Mouse (Mus musculus): Measurements from ENCODE around the gene Olfr201. TPM values are rescaled to one million over a fixed set of nuclear protein-coding genes. Genes with fewer than 3 reads are reported as not detected.

Olfr201 gene
- polyA plus RNA-seq (2014; fragmentation: Illumina TruSeq; extraction: RNeasy Lipid Tissue Mini Kit (QIAGEN cat#74804); ENCODE audit: low read depth, low replicate concordance): not detected

DNA sequence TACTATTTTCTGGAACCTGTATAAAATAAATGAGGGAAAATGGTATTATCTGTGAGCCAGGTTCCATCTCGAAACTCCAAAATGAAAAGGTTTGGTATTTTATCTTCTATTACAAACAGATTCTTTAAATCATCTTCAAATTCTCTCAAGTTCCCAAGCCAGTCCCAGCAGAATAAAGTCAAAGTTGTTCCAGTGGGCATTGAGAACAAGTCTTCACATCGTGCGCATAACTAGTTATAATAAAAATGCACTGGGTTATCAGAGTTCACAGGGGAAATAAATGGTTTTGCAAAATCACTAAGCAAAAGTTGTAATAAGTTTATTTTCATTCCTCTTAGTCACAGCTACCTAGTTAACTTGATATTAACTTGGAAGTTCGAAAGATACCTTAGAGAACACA, at the start of gene Olfr201:
Gene Olfr201, minus strand, starts transcription at position 101 of the 400 bp plus-strand sequence.

DNA sequence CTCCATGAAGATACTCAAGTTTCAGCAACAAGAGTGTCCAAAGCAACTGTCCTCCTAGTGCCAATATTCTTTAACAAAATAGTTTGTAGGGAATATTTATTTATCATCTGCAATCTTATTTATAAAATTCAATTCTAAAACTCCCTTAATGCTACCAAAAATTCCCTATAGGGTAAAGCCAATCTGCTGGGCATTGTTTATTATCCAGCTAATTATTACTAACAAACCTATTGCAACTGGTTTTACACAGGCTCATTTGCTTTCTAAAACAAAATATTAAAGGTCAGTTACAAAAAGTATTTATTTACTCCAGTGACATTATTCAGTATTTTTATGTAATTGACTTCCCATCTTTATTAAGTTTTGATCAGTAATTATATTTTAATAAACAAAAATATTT, 45.7 kb upstream of the Olfr201 start, which contains the start of gene Olfr204:
Gene Olfr204, minus strand, starts transcription at position 101 of the 400 bp plus-strand sequence.

DNA sequence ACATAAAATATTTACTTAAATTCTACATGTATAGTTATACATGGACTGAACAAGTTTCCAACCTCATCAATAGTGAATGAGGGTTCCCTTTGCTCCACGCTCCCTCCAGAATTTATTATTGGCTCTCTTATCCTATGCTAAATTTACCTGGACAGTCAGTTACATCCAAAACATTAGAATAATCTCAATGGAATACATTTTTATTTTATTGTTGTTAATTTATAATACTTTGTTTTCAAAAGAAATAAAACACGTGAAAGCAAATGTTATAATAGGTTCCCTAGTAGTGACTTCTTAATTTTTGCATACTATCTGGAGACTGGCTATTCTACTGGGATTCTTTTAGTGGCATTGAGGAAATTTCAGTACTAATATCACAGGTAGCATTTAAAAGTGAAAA, 26.1 kb upstream of the Olfr201 start, which contains the start of gene Olfr203:
Gene Olfr203, plus strand, starts transcription at position 301 of the 400 bp plus-strand sequence.

DNA sequence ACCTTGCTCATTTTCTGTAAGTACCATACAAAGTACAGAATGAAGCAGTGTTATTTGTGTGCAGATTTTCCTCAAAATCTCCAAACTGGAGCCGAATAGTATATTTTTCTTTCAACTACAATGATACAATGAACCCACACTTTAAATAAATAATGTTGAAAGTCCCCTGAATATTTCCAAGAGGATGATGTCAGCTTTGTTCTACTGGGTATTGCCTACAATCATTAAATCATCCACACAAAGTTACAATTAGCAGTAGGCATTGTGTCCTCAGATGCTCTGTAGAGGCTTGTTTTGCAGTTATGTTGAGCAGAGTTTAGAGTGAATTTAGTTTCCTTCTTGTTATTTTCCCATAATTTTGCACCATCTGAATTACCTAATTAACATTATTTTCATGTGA, 14.3 kb upstream of the Olfr201 start, which contains the start of gene Olfr202:
Gene Olfr202, minus strand, starts transcription at position 101 of the 400 bp plus-strand sequence.

DNA sequence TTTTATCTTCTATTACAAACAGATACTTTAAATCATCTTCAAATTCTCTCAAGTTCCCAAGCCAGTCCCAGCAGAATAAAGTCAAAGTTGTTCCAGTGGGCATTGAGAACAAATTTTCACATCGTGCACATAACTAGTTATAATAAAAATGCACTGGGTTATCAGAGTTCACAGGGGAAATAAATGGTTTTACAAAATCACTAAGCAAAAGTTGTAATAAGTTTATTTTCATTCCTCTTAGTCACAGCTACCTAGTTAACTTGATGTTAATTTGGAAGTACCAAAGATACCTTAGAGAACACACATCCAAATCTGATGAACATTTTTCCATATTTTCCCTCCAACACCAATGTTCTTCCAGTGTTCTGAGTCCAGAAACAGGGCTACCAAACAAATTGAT, 52.8 kb downstream of the Olfr201 start, which contains the start of gene Olfr199:
Gene Olfr199, minus strand, starts transcription at position 101 of the 400 bp plus-strand sequence.

Other genes starting within 250 kb of the Olfr201 start
- gene Olfr186, start 242.3 kb downstream of the Olfr201 start, polyA plus RNA-seq (2014; fragmentation: Illumina TruSeq; extraction: RNeasy Lipid Tissue Mini Kit (QIAGEN cat#74804); ENCODE audit: low read depth, low replicate concordance): not detected
- gene Olfr187, start 232.9 kb downstream of the Olfr201 start, polyA plus RNA-seq (2014; fragmentation: Illumina TruSeq; extraction: RNeasy Lipid Tissue Mini Kit (QIAGEN cat#74804); ENCODE audit: low read depth, low replicate concordance): not detected
- not detected for gene Olfr190, start 194.6 kb downstream of the Olfr201 start, polyA plus RNA-seq (2014; fragmentation: Illumina TruSeq; extraction: RNeasy Lipid Tissue Mini Kit (QIAGEN cat#74804); ENCODE audit: low read depth, low replicate concordance)
- gene Olfr191, start 182.8 kb downstream of the Olfr201 start, polyA plus RNA-seq (2014; fragmentation: Illumina TruSeq; extraction: RNeasy Lipid Tissue Mini Kit (QIAGEN cat#74804); ENCODE audit: low read depth, low replicate concordance): not detected
- gene Olfr193, start 160.8 kb downstream of the Olfr201 start, polyA plus RNA-seq (2014; fragmentation: Illumina TruSeq; extraction: RNeasy Lipid Tissue Mini Kit (QIAGEN cat#74804); ENCODE audit: low read depth, low replicate concordance): not detected
- gene Olfr194, start 151.6 kb downstream of the Olfr201 start, polyA plus RNA-seq (2014; fragmentation: Illumina TruSeq; extraction: RNeasy Lipid Tissue Mini Kit (QIAGEN cat#74804); ENCODE audit: low read depth, low replicate concordance): not detected
- not detected for gene Olfr195, start 125.6 kb downstream of the Olfr201 start, polyA plus RNA-seq (2014; fragmentation: Illumina TruSeq; extraction: RNeasy Lipid Tissue Mini Kit (QIAGEN cat#74804); ENCODE audit: low read depth, low replicate concordance)
- not detected for gene Olfr196, start 102.2 kb downstream of the Olfr201 start, polyA plus RNA-seq (2014; fragmentation: Illumina TruSeq; extraction: RNeasy Lipid Tissue Mini Kit (QIAGEN cat#74804); ENCODE audit: low read depth, low replicate concordance)
- not detected for gene Olfr198, start 69.1 kb downstream of the Olfr201 start, polyA plus RNA-seq (2014; fragmentation: Illumina TruSeq; extraction: RNeasy Lipid Tissue Mini Kit (QIAGEN cat#74804); ENCODE audit: low read depth, low replicate concordance)
- gene Olfr199, start 52.9 kb downstream of the Olfr201 start, polyA plus RNA-seq (2014; fragmentation: Illumina TruSeq; extraction: RNeasy Lipid Tissue Mini Kit (QIAGEN cat#74804); ENCODE audit: low read depth, low replicate concordance): not detected
- gene Olfr202, start 14.2 kb upstream of the Olfr201 start, polyA plus RNA-seq (2014; fragmentation: Illumina TruSeq; extraction: RNeasy Lipid Tissue Mini Kit (QIAGEN cat#74804); ENCODE audit: low read depth, low replicate concordance): not detected
- gene Olfr203, start 26.2 kb upstream of the Olfr201 start, polyA plus RNA-seq (2014; fragmentation: Illumina TruSeq; extraction: RNeasy Lipid Tissue Mini Kit (QIAGEN cat#74804); ENCODE audit: low read depth, low replicate concordance): not detected
- not detected for gene Olfr204, start 45.6 kb upstream of the Olfr201 start, polyA plus RNA-seq (2014; fragmentation: Illumina TruSeq; extraction: RNeasy Lipid Tissue Mini Kit (QIAGEN cat#74804); ENCODE audit: low read depth, low replicate concordance)
- gene Olfr205, start 58.5 kb upstream of the Olfr201 start, polyA plus RNA-seq (2014; fragmentation: Illumina TruSeq; extraction: RNeasy Lipid Tissue Mini Kit (QIAGEN cat#74804); ENCODE audit: low read depth, low replicate concordance): not detected
- not detected for gene Olfr206, start 76.6 kb upstream of the Olfr201 start, polyA plus RNA-seq (2014; fragmentation: Illumina TruSeq; extraction: RNeasy Lipid Tissue Mini Kit (QIAGEN cat#74804); ENCODE audit: low read depth, low replicate concordance)
- gene Olfr209, start 91.4 kb upstream of the Olfr201 start, polyA plus RNA-seq (2014; fragmentation: Illumina TruSeq; extraction: RNeasy Lipid Tissue Mini Kit (QIAGEN cat#74804); ENCODE audit: low read depth, low replicate concordance): not detected
- gene Gabrr3, start 134.7 kb upstream of the Olfr201 start, polyA plus RNA-seq (2014; fragmentation: Illumina TruSeq; extraction: RNeasy Lipid Tissue Mini Kit (QIAGEN cat#74804); ENCODE audit: low read depth, low replicate concordance): not detected
- gene Riox2, start 199.1 kb upstream of the Olfr201 start, polyA plus RNA-seq (2014; fragmentation: Illumina TruSeq; extraction: RNeasy Lipid Tissue Mini Kit (QIAGEN cat#74804); ENCODE audit: low read depth, low replicate concordance): 25.6 TPM